In genomic region chr6:55453548-55453947, GRCm38 (mm10) we compare ENCODE assay signal across 7 mouse cellular contexts. TPM values are rescaled to one million over a fixed set of nuclear protein-coding genes. Genes with fewer than 3 reads are reported as not detected.
DNase-seq lines count a peak whose midpoint lies in the region; ATAC-seq and TF ChIP-seq lines count a peak whose summit lies in the region.

No protein-coding gene starts in this region.

- TF ChIP-seq EP300 in lung, postnatal 0 days (IDR thresholded peaks at IDR 0.05): no peak
- TF ChIP-seq EP300 in stomach, postnatal 0 days (optimal IDR thresholded peaks at IDR 0.05): no peak

- H3K4me2 ChIP-seq in lung, embryonic 14.5 days: no peak overlapping the region
- no peak overlapping the region for H3K4me2 ChIP-seq in lung, postnatal 0 days (replicated peaks; ENCODE audit: low read depth, low read length)
- H3K4me2 ChIP-seq in hindbrain, embryonic 11.5 days (replicated peaks; ENCODE audit: low read depth, low read length): peak overlapping the region; percentile 85
- H3K4me2 ChIP-seq in stomach, postnatal 0 days (replicated peaks; ENCODE audit: low read depth): peak overlapping the region; percentile 76

- ATAC-seq in lung, embryonic 14.5 days (ENCODE audit: insufficient read depth): no peak
- no peak for ATAC-seq in lung, postnatal 0 days
- ATAC-seq in hindbrain, embryonic 11.5 days (ENCODE audit: low FRiP score): no peak
- no peak for ATAC-seq in stomach, postnatal 0 days (ENCODE audit: low FRiP score, low TSS enrichment)

- whole genome bisulfite sequencing in lung, embryonic 14.5 days: 23% methylated on average over 1 of the region's 1 CpGs
- WGBS in lung, postnatal 0 days: 21% methylated on average over 1 of the region's 1 CpGs
- 53% methylated on average over 1 of the region's 1 CpGs for WGBS in hindbrain, embryonic 11.5 days
- 24% methylated on average over 1 of the region's 1 CpGs for WGBS in stomach, postnatal 0 days

- no peaks in the 10 kb centered on the region for H3K9me3 ChIP-seq in lung, embryonic 14.5 days (ENCODE audit: low read depth, low read length)
- no peaks in the 10 kb centered on the region for H3K9me3 ChIP-seq in lung, postnatal 0 days (ENCODE audit: low read length)
- H3K9me3 ChIP-seq in hindbrain, embryonic 11.5 days (ENCODE audit: control insufficient read depth, low read length): no peaks in the 10 kb centered on the region
- H3K9me3 ChIP-seq in stomach, postnatal 0 days (ENCODE audit: control insufficient read depth, low read length): no peaks in the 10 kb centered on the region

- no peak overlapping the region for H3K4me3 ChIP-seq in lung, embryonic 14.5 days (ENCODE audit: low read depth, low read length)
- H3K4me3 ChIP-seq in lung, postnatal 0 days (ENCODE audit: low read depth, low read length): no peak overlapping the region
- peak overlapping the region; percentile 93 for H3K4me3 ChIP-seq in cortical plate, adult 2 months (ENCODE audit: insufficient read depth, low read length)
- H3K4me3 ChIP-seq in hindbrain, embryonic 11.5 days (ENCODE audit: low read depth, low read length): peak overlapping the region; percentile 68
- H3K4me3 ChIP-seq in stomach, postnatal 0 days (ENCODE audit: low read depth, low read length): peak overlapping the region; percentile 46; the same call in 1 of the 2 replicates

- no peak overlapping the region for H3K9ac ChIP-seq in lung, embryonic 14.5 days
- no peak overlapping the region for H3K9ac ChIP-seq in lung, postnatal 0 days (replicated peaks; ENCODE audit: low read depth)
- H3K9ac ChIP-seq in hindbrain, embryonic 11.5 days (ENCODE audit: low read depth, low read length): peak overlapping the region; percentile 1
- H3K9ac ChIP-seq in stomach, postnatal 0 days (ENCODE audit: low read length): no peak overlapping the region

- TF ChIP-seq POLR2A in cortical plate, adult 2 months (IDR thresholded peaks at IDR 0.05; ENCODE audit: extremely low read depth, insufficient read depth, low read length): no peak

- TF ChIP-seq CTCF in lung, embryonic 14.5 days (IDR thresholded peaks at IDR 0.05; ENCODE audit: low read depth): no peak
- TF ChIP-seq CTCF in lung, postnatal 0 days (IDR thresholded peaks at IDR 0.05): no peak
- TF ChIP-seq CTCF in cortical plate, adult 2 months (IDR thresholded peaks at IDR 0.05; ENCODE audit: extremely low read depth, insufficient read depth, low read length): no peak
- TF ChIP-seq CTCF in stomach, postnatal 0 days (IDR thresholded peaks at IDR 0.05; ENCODE audit: low read depth): no peak

- H3K27ac ChIP-seq in lung, embryonic 14.5 days (ENCODE audit: low read depth): no peak overlapping the region
- H3K27ac ChIP-seq in lung, postnatal 0 days (ENCODE audit: low read length): no peak overlapping the region
- H3K27ac ChIP-seq in cortical plate, adult 2 months (ENCODE audit: insufficient read depth, low read length): peak overlapping the region; percentile 94
- H3K27ac ChIP-seq in hindbrain, embryonic 11.5 days (ENCODE audit: low read depth, low read length): no peak overlapping the region
- no peak overlapping the region for H3K27ac ChIP-seq in stomach, postnatal 0 days (replicated peaks)

- no peaks in the 10 kb centered on the region for H3K4me1 ChIP-seq in lung, embryonic 14.5 days (ENCODE audit: insufficient read depth)
- H3K4me1 ChIP-seq in lung, postnatal 0 days (ENCODE audit: insufficient read depth, low read depth, low read length): no peaks in the 10 kb centered on the region
- H3K4me1 ChIP-seq in cortical plate, adult 2 months (ENCODE audit: control insufficient read depth, insufficient read depth, low read length): peaks cover 11% of the 10 kb centered on the region
- peaks cover 10% of the 10 kb centered on the region for H3K4me1 ChIP-seq in hindbrain, embryonic 11.5 days (replicated peaks; ENCODE audit: control insufficient read depth, insufficient read depth, low read length)
- H3K4me1 ChIP-seq in stomach, postnatal 0 days (replicated peaks; ENCODE audit: control insufficient read depth, insufficient read depth): no peaks in the 10 kb centered on the region

- H3K27me3 ChIP-seq in lung, embryonic 14.5 days (ENCODE audit: insufficient read depth, low read length): peaks cover 42% of the 10 kb centered on the region
- H3K27me3 ChIP-seq in lung, postnatal 0 days (replicated peaks; ENCODE audit: insufficient read depth, low read length): peaks cover 24% of the 10 kb centered on the region
- 0 out of 2 replicates have a peak, but pooled peaks cover 4% of the 10 kb centered on the region for H3K27me3 ChIP-seq in hindbrain, embryonic 11.5 days (ENCODE audit: control insufficient read depth, insufficient read depth, low read length)
- H3K27me3 ChIP-seq in stomach, postnatal 0 days (ENCODE audit: control insufficient read depth, insufficient read depth, low read length): peaks cover 3% of the 10 kb centered on the region; the same call in 1 of the 2 replicates

- peak; percentile 22 for DNase-seq in lung, embryonic 14.5 days
- DNase-seq in lung, postnatal 0 days (ENCODE audit: low spot score): no peak
- DNase-seq in hindbrain, embryonic 11.5 days (ENCODE audit: low spot score): no peak
- DNase-seq in stomach, postnatal 0 days (ENCODE audit: low spot score): no peak
- DNase-seq in right cerebral cortex, adult 2 months (ENCODE audit: low spot score in 2 of 2): no peak
- DNase-seq in lung, postnatal 14 days: no peak

- H3K36me3 ChIP-seq in lung, embryonic 14.5 days (ENCODE audit: insufficient read depth): no peaks in the 10 kb centered on the region
- H3K36me3 ChIP-seq in lung, postnatal 0 days (ENCODE audit: insufficient read depth, low read length): no peaks in the 10 kb centered on the region
- H3K36me3 ChIP-seq in hindbrain, embryonic 11.5 days (ENCODE audit: control insufficient read depth, insufficient read depth, low read length): no peaks in the 10 kb centered on the region
- no peaks in the 10 kb centered on the region for H3K36me3 ChIP-seq in stomach, postnatal 0 days (ENCODE audit: control insufficient read depth, insufficient read depth, low read length)

RNA-seq across cellular contexts. Expression of gene Adcyap1r1, which starts 1.8 kb away (rescaled TPM):
- polyA plus RNA-seq in lung, embryonic 14.5 days (2014; fragmentation: Nextera tagmentation; extraction: Ambion mirVana): 0.60 and 0.61 TPM in 2 replicates
- polyA plus RNA-seq in lung, postnatal 0 days (2015; fragmentation: Nextera tagmentation; extraction: Ambion mirVana): 0.11 and 0.23 TPM in 2 replicates
- 84.4 and 87.0 TPM in 2 replicates for polyA plus RNA-seq in cortical plate, adult 2 months (2012; rRNA removed)
- 21.1 and 21.6 TPM in 2 replicates for polyA plus RNA-seq in hindbrain, embryonic 11.5 days (2014; fragmentation: Nextera tagmentation; extraction: Ambion mirVana)
- 5.4 and 5.5 TPM in 2 replicates for polyA plus RNA-seq in stomach, postnatal 0 days (2015; fragmentation: Nextera tagmentation; extraction: Ambion mirVana)

Comparison
In these comparisons a context has a peak if more than half of its experiments do, and no peak if none do; other contexts are left out.
1. H3K4me2 ChIP-seq: peak in hindbrain, embryonic 11.5 days (single experiment) and stomach, postnatal 0 days (single experiment); none in lung, embryonic 14.5 days (single experiment) and lung, postnatal 0 days (single experiment).
2. H3K4me3 ChIP-seq: peak in cortical plate, adult 2 months (single experiment), hindbrain, embryonic 11.5 days (single experiment) and stomach, postnatal 0 days (single experiment); none in lung, embryonic 14.5 days (single experiment) and lung, postnatal 0 days (single experiment).